Comparison of ENCODE assay signal across 30 mouse cellular contexts in the genomic region with DNA sequence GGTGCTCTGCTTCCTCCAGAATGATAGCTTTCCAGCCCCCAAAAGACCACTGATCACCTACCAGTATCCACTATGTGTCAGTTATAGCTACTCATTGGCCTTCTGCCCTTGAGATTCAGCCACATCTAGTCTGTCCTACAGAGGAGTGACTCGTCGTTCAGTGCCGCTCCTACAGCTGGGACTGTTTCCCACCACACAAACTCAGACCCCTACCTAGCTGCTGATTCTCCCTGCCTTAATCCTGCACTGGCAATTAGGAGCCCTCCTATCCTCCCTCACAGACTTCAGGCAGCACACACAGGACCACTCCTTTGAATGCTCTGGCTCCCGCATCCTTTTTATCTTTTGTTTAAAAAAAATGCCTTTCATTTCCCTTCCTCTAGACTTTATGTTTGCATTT.
DNase-seq lines count a peak whose midpoint lies in the region; ATAC-seq and TF ChIP-seq lines count a peak whose summit lies in the region.
"Had no signal": no experiment of that assay in that cellular context is flagged by ENCODE, and none has a peak within 500 bp of the region (broad histone marks: within the 10 kb centered on the region; RNA-seq: fewer than 3 reads in every experiment).

No protein-coding gene starts in this region.

- no peaks in the 10 kb centered on the region for H3K9me3 ChIP-seq in midbrain, embryonic 12.5 days
- no peaks in the 10 kb centered on the region for H3K9me3 ChIP-seq in midbrain, postnatal 0 days (ENCODE audit: low read length)
- no peaks in the 10 kb centered on the region for H3K9me3 ChIP-seq in forebrain, embryonic 15.5 days
- H3K9me3 ChIP-seq: G1E; heart, embryonic 10.5 days; heart, embryonic 15.5 days; hindbrain, embryonic 12.5 days; limb, embryonic 12.5 days; liver, embryonic 15.5 days; neural tube, embryonic 13.5 days had no signal

- intact Hi-C loops in heart, postnatal 10 days (cut with DNase I), result no loop called here

- peaks cover 7% of the 10 kb centered on the region; the same call in 1 of the 2 replicates for H3K4me1 ChIP-seq in midbrain, embryonic 12.5 days
- no peaks in the 10 kb centered on the region for H3K4me1 ChIP-seq in midbrain, postnatal 0 days (ENCODE audit: insufficient read depth, low read length)
- H3K4me1 ChIP-seq in forebrain, embryonic 15.5 days, result no peaks in the 10 kb centered on the region
- H3K4me1 ChIP-seq: heart, embryonic 10.5 days; heart, embryonic 15.5 days; hindbrain, embryonic 12.5 days; limb, embryonic 12.5 days; liver, embryonic 15.5 days; neural tube, embryonic 13.5 days had no signal

- WGBS in midbrain, embryonic 12.5 days, result 14% methylated on average over 4 of the region's 4 CpGs
- WGBS in midbrain, postnatal 0 days, result 22% methylated on average over 4 of the region's 4 CpGs
- 6% methylated on average over 4 of the region's 4 CpGs for WGBS in forebrain, embryonic 15.5 days

- H3K27ac ChIP-seq in midbrain, embryonic 12.5 days (replicated peaks), result no peak overlapping the region
- no peak overlapping the region for H3K27ac ChIP-seq in midbrain, postnatal 0 days (ENCODE audit: low read depth, low read length)
- no peak overlapping the region for H3K27ac ChIP-seq in forebrain, embryonic 15.5 days (replicated peaks)
- H3K27ac ChIP-seq: heart, embryonic 10.5 days; heart, embryonic 15.5 days; hindbrain, embryonic 12.5 days; hindbrain, postnatal 0 days; limb, embryonic 12.5 days; liver, embryonic 15.5 days; neural tube, embryonic 13.5 days had no signal

- H3K9ac ChIP-seq in midbrain, embryonic 12.5 days (replicated peaks), result no peak overlapping the region
- H3K9ac ChIP-seq in midbrain, postnatal 0 days (replicated peaks; ENCODE audit: low read length, poor library complexity, severe bottlenecking), result no peak overlapping the region
- no peak overlapping the region for H3K9ac ChIP-seq in forebrain, embryonic 15.5 days (replicated peaks)
- H3K9ac ChIP-seq: heart, embryonic 15.5 days; hindbrain, embryonic 12.5 days; limb, embryonic 12.5 days; liver, embryonic 15.5 days; lung, embryonic 14.5 days; neural tube, embryonic 13.5 days had no signal

- DNase-seq in midbrain, postnatal 0 days (ENCODE audit: low spot score), result no peak
- peak; percentile 68 for DNase-seq in 3T3-L1 (ENCODE audit: low read depth, low spot score)
- DNase-seq in ZHBTc4 (ENCODE audit: low read depth, low spot score), result peak; percentile 29
- no peak for DNase-seq in right cerebral cortex, adult 18-20 months
- no peak for DNase-seq in heart, postnatal 10 days
- DNase-seq: adrenal gland, postnatal 25 days; B cell, adult 2 months; cerebellum, adult 18-20 months; cerebellum, postnatal 10 days; gastrocnemius, postnatal 14 days; heart, adult 11 months; heart, postnatal 36 days; kidney, adult 9 months; kidney, postnatal 10 days; lung, embryonic 14.5 days; lung, postnatal 14 days; thymus, adult 2 months; thymus, postnatal 36 days had no signal

- ATAC-seq in midbrain, embryonic 12.5 days (ENCODE audit: low FRiP score, low read depth), result peak; percentile 62
- no peak for ATAC-seq in midbrain, postnatal 0 days (ENCODE audit: low FRiP score)
- ATAC-seq in forebrain, embryonic 15.5 days (replicated peaks), result 0 out of 2 replicates have a peak, but pooled peaks have one; percentile 26
- ATAC-seq: hindbrain, postnatal 0 days; intestine, postnatal 0 days had no signal

- no peaks in the 10 kb centered on the region for H3K27me3 ChIP-seq in midbrain, embryonic 12.5 days
- no peaks in the 10 kb centered on the region for H3K27me3 ChIP-seq in midbrain, postnatal 0 days (ENCODE audit: insufficient read depth, low read length)
- H3K27me3 ChIP-seq in forebrain, embryonic 15.5 days, result no peaks in the 10 kb centered on the region
- H3K27me3 ChIP-seq: heart, embryonic 15.5 days; hindbrain, embryonic 12.5 days; limb, embryonic 12.5 days; liver, embryonic 15.5 days; neural tube, embryonic 13.5 days had no signal

- H3K36me3 ChIP-seq in midbrain, embryonic 12.5 days, result no peaks in the 10 kb centered on the region
- no peaks in the 10 kb centered on the region for H3K36me3 ChIP-seq in midbrain, postnatal 0 days (ENCODE audit: insufficient read depth, low read length)
- H3K36me3 ChIP-seq in forebrain, embryonic 15.5 days, result no peaks in the 10 kb centered on the region
- H3K36me3 ChIP-seq: G1E; heart, embryonic 10.5 days; heart, embryonic 15.5 days; hindbrain, embryonic 12.5 days; limb, embryonic 12.5 days; liver, embryonic 15.5 days; neural tube, embryonic 13.5 days had no signal

- H3K4me2 ChIP-seq in midbrain, embryonic 12.5 days (replicated peaks), result no peak overlapping the region
- no peak overlapping the region for H3K4me2 ChIP-seq in midbrain, postnatal 0 days (ENCODE audit: low read depth, low read length, poor library complexity, severe bottlenecking)
- no peak overlapping the region for H3K4me2 ChIP-seq in forebrain, embryonic 15.5 days (replicated peaks)
- H3K4me2 ChIP-seq: heart, embryonic 15.5 days; hindbrain, embryonic 12.5 days; limb, embryonic 12.5 days; liver, embryonic 15.5 days; lung, embryonic 14.5 days; neural tube, embryonic 13.5 days had no signal

- no peak for TF ChIP-seq CTCF in midbrain, postnatal 0 days (IDR thresholded peaks at IDR 0.05)

- no peak overlapping the region for H3K4me3 ChIP-seq in midbrain, embryonic 12.5 days
- no peak overlapping the region for H3K4me3 ChIP-seq in midbrain, postnatal 0 days (ENCODE audit: low read depth, low read length)
- no peak overlapping the region for H3K4me3 ChIP-seq in forebrain, embryonic 15.5 days
- H3K4me3 ChIP-seq: erythroblast, embryonic 14.5 days; heart, embryonic 10.5 days; heart, embryonic 15.5 days; hindbrain, embryonic 12.5 days; limb, embryonic 12.5 days; liver, embryonic 15.5 days; neural tube, embryonic 13.5 days had no signal

Comparison
In these comparisons a context has a peak if more than half of its experiments do, and no peak if none do; other contexts are left out.
1. DNase-seq: peak in 3T3-L1 (single experiment) and ZHBTc4 (single experiment); none in midbrain, postnatal 0 days (single experiment), right cerebral cortex, adult 18-20 months (single experiment) and heart, postnatal 10 days (0 of 2).